Mouse (Mus musculus) cerebellum, adult (tissue): Measurements from ENCODE around the gene Vmn1r195.
"Not testable (repeated sequence)": the region's sequence is repeated elsewhere in the genome, so short reads cannot be mapped to it uniquely, and the experiment has no call there.

Experiments used
- ATAC-seq: cut with Nextera tagmentation; 2 replicates; pipeline ENCODE4 v1.9.2; 2017; ENCODE audit warnings: mild to moderate bottlenecking, moderate library complexity, mixed read lengths; ENCODE audit not compliant: insufficient number of reproducible peaks, low FRiP score, low TSS enrichment

Vmn1r195 gene

GRCm38 (mm10) chr13:22270222-22270621, at the start of gene Vmn1r195:
TSS of gene Vmn1r195 (plus strand) at chr13:22270522.
- not testable (repeated sequence) for ATAC-seq

GRCm38 (mm10) chr13:22223060-22223459, 47.3 kb upstream of the Vmn1r195 start, which contains the start of gene Vmn1r193:
TSS of gene Vmn1r193 (minus strand) at chr13:22223160.
- ATAC-seq = not testable (repeated sequence)

- no peak for ATAC-seq
Observed at GRCm38 (mm10) chr13:22243915-22244314, 26.4 kb upstream of the Vmn1r195 start, which contains the start of gene Vmn1r194. TSS of gene Vmn1r194 (plus strand) at chr13:22244215.

GRCm38 (mm10) chr13:22271721-22272120, 1.4 kb downstream of the Vmn1r195 start:
- ATAC-seq = no peak

- ATAC-seq = no peak
Observed at GRCm38 (mm10) chr13:22284578-22284977, 14.3 kb downstream of the Vmn1r195 start.

GRCm38 (mm10) chr13:22289620-22290019, 19.3 kb downstream of the Vmn1r195 start, which contains the start of gene Vmn1r196:
TSS of gene Vmn1r196 (plus strand) at chr13:22289920.
- ATAC-seq = no peak

- ATAC-seq = not testable (repeated sequence)
Observed at GRCm38 (mm10) chr13:22308075-22308474, 37.8 kb downstream of the Vmn1r195 start.

GRCm38 (mm10) chr13:22315361-22315760, 45.0 kb downstream of the Vmn1r195 start:
- no peak for ATAC-seq

- no peak for ATAC-seq
Observed at GRCm38 (mm10) chr13:22317366-22317765, 47.0 kb downstream of the Vmn1r195 start.

- ATAC-seq = no peak
Observed at GRCm38 (mm10) chr13:22320091-22320490, 49.8 kb downstream of the Vmn1r195 start.

- ATAC-seq = no peak
Observed at GRCm38 (mm10) chr13:22324289-22324688, 54.0 kb downstream of the Vmn1r195 start, which contains the start of gene Vmn1r197. TSS of gene Vmn1r197 (plus strand) at chr13:22324589.
